Mouse (Mus musculus): ENCODE results near the gene Ptpn7.

DNA sequence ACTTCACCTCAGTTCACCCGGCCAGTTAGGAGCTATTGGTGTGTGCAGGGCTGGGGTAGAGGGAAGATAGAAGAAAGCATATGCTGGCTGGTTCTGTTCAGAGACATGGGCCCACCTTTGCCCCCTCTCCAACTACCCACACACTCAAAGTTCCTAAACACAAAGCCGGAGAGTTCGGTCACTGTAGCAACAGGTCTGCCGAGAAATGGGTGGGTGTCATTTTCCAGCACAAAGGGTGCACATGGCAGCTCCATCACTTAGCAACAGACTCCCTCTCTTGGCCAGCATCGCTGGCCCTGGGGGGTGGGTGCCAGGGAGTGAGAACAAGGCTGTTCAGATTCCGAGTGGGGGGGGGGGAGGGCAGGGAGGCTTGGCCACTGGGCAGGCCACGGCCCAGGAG, 26.6 kb downstream of the Ptpn7 start:
- TF ChIP-seq CTCF (IDR thresholded peaks at IDR 0.05) (no peak), EP300 (IDR thresholded peaks at IDR 0.05) (no peak)

Measured in lung, postnatal 0 days (tissue).